ENCODE assay signal across 7 mouse cellular contexts in genomic region chr5:123933957-123934591, GRCm38 (mm10). TPM values are rescaled to one million over a fixed set of nuclear protein-coding genes. Genes with fewer than 3 reads are reported as not detected.
DNase-seq lines count a peak whose midpoint lies in the region; ATAC-seq and TF ChIP-seq lines count a peak whose summit lies in the region.

No protein-coding gene starts in this region.

- no peak for TF ChIP-seq EP300 in lung, postnatal 0 days (IDR thresholded peaks at IDR 0.05)
- no peak for TF ChIP-seq EP300 in liver, embryonic 14.5 days (IDR thresholded peaks at IDR 0.05; ENCODE audit: low read depth)

- peak; percentile 63 for TF ChIP-seq CTCF in lung, postnatal 0 days (IDR thresholded peaks at IDR 0.05)
- TF ChIP-seq CTCF in liver, embryonic 14.5 days (IDR thresholded peaks at IDR 0.05; ENCODE audit: low read depth): peak; percentile 76

- no peak overlapping the region for H3K4me3 ChIP-seq in lung, postnatal 0 days (ENCODE audit: low read depth, low read length)
- no peak overlapping the region for H3K4me3 ChIP-seq in embryonic facial prominence, embryonic 11.5 days (ENCODE audit: low read depth, low read length)
- H3K4me3 ChIP-seq in liver, embryonic 14.5 days (ENCODE audit: insufficient read depth in 1 of 2, low read depth in 2 of 2, low read length in 2 of 2): peak overlapping the region; percentile 34 to 54

- H3K4me2 ChIP-seq in lung, postnatal 0 days (replicated peaks; ENCODE audit: low read depth, low read length): no peak overlapping the region
- no peak overlapping the region for H3K4me2 ChIP-seq in embryonic facial prominence, embryonic 11.5 days (ENCODE audit: low read depth, low read length)
- peak overlapping the region; percentile 67 for H3K4me2 ChIP-seq in liver, embryonic 14.5 days (ENCODE audit: low read depth)

- H3K27ac ChIP-seq in lung, postnatal 0 days (ENCODE audit: low read length): no peak overlapping the region
- H3K27ac ChIP-seq in embryonic facial prominence, embryonic 11.5 days (replicated peaks; ENCODE audit: low read depth, low read length): no peak overlapping the region
- H3K27ac ChIP-seq in liver, embryonic 14.5 days: peak overlapping the region; percentile 71

- H3K9me3 ChIP-seq in lung, postnatal 0 days (ENCODE audit: low read length): no peaks in the 10 kb centered on the region
- no peaks in the 10 kb centered on the region for H3K9me3 ChIP-seq in embryonic facial prominence, embryonic 11.5 days (replicated peaks; ENCODE audit: control insufficient read depth, low read length)
- no peaks in the 10 kb centered on the region for H3K9me3 ChIP-seq in liver, embryonic 14.5 days (ENCODE audit: control insufficient read depth, low read length)

- 33% methylated on average over 18 of the region's 18 CpGs for WGBS in lung, postnatal 0 days
- 43% methylated on average over 18 of the region's 18 CpGs for WGBS in embryonic facial prominence, embryonic 11.5 days
- WGBS in liver, embryonic 14.5 days (ENCODE audit: insufficient replicate concordance): 25% methylated on average over 18 of the region's 18 CpGs

- no peaks in the 10 kb centered on the region for H3K27me3 ChIP-seq in lung, postnatal 0 days (replicated peaks; ENCODE audit: insufficient read depth, low read length)
- no peaks in the 10 kb centered on the region for H3K27me3 ChIP-seq in embryonic facial prominence, embryonic 11.5 days (ENCODE audit: control insufficient read depth, insufficient read depth, low read length)
- H3K27me3 ChIP-seq in liver, embryonic 14.5 days (ENCODE audit: control insufficient read depth, insufficient read depth, low read length): no peaks in the 10 kb centered on the region

- no peaks in the 10 kb centered on the region for H3K4me1 ChIP-seq in lung, postnatal 0 days (ENCODE audit: insufficient read depth, low read depth, low read length)
- H3K4me1 ChIP-seq in embryonic facial prominence, embryonic 11.5 days (ENCODE audit: control insufficient read depth, insufficient read depth, low read length): no peaks in the 10 kb centered on the region
- peaks cover 0 to 16% of the 10 kb centered on the region in 2 experiments for H3K4me1 ChIP-seq in liver, embryonic 14.5 days (replicated peaks; ENCODE audit: control insufficient read depth in 2 of 2, insufficient read depth in 2 of 2, low read length in 1 of 2)

- no peak for DNase-seq in lung, postnatal 0 days (ENCODE audit: low spot score)
- no peak for DNase-seq in lung, adult 18-20 months
- DNase-seq in R1 (ENCODE audit: low read depth, low spot score): peak; percentile 83
- DNase-seq in embryonic facial prominence, embryonic 11.5 days (ENCODE audit: low spot score): peak; percentile 63
- DNase-seq in liver, embryonic 14.5 days (ENCODE audit: low read depth in 3 of 3, low spot score in 3 of 3): peak; percentile 28 to 56 (median 43)
- DNase-seq in urinary bladder, postnatal 10 days (ENCODE audit: low spot score): no peak
- no peak for DNase-seq in testis, postnatal 10 days (ENCODE audit: low spot score)

- H3K9ac ChIP-seq in lung, postnatal 0 days (replicated peaks; ENCODE audit: low read depth): no peak overlapping the region
- no peak overlapping the region; the same call in 1 of the 2 replicates for H3K9ac ChIP-seq in embryonic facial prominence, embryonic 11.5 days (replicated peaks; ENCODE audit: low read length)
- H3K9ac ChIP-seq in liver, embryonic 14.5 days (replicated peaks): peak overlapping the region; percentile 27

- H3K36me3 ChIP-seq in lung, postnatal 0 days (ENCODE audit: insufficient read depth, low read length): no peaks in the 10 kb centered on the region
- H3K36me3 ChIP-seq in embryonic facial prominence, embryonic 11.5 days (replicated peaks; ENCODE audit: control insufficient read depth, insufficient read depth, low read depth, low read length): no peaks in the 10 kb centered on the region
- no peaks in the 10 kb centered on the region for H3K36me3 ChIP-seq in liver, embryonic 14.5 days (replicated peaks; ENCODE audit: control insufficient read depth, insufficient read depth, low read depth)

- no peak for ATAC-seq in lung, postnatal 0 days
- no peak for ATAC-seq in embryonic facial prominence, embryonic 11.5 days (replicated peaks; ENCODE audit: insufficient number of reproducible peaks, low FRiP score, low TSS enrichment, low read depth)
- ATAC-seq in liver, embryonic 14.5 days (ENCODE audit: insufficient read depth): peak; percentile 45; the same call in 1 of the 2 replicates

RNA-seq across cellular contexts. Expression of gene Ccdc62, which starts 3.6 kb away (rescaled TPM):
- polyA plus RNA-seq in lung, postnatal 0 days (2015; fragmentation: Nextera tagmentation; extraction: Ambion mirVana): 5.9 and 6.3 TPM in 2 replicates
- polyA plus RNA-seq in embryonic facial prominence, embryonic 11.5 days (2014; fragmentation: Nextera tagmentation; extraction: Ambion mirVana): 3.5 and 5.4 TPM in 2 replicates
- 2.0 and 2.7 TPM in 2 replicates for polyA plus RNA-seq in liver, embryonic 14.5 days (2012; rRNA removed)
- 3.4 and 3.7 TPM in 2 replicates for polyA plus RNA-seq in liver, embryonic 14.5 days (2014; fragmentation: Nextera tagmentation; extraction: Ambion mirVana)

RNA-seq across cellular contexts. Expression of gene Gm43518, which starts 6.9 kb away (rescaled TPM):
- polyA plus RNA-seq in lung, postnatal 0 days (2015; fragmentation: Nextera tagmentation; extraction: Ambion mirVana): 0.24 and 1.2 TPM in 2 replicates
- polyA plus RNA-seq in embryonic facial prominence, embryonic 11.5 days (2014; fragmentation: Nextera tagmentation; extraction: Ambion mirVana): 0.64 TPM in 1 of 2 replicates, not detected in the other
- polyA plus RNA-seq in liver, embryonic 14.5 days (2012; rRNA removed): 0.14 and 0.63 TPM in 2 replicates
- polyA plus RNA-seq in liver, embryonic 14.5 days (2014; fragmentation: Nextera tagmentation; extraction: Ambion mirVana): 0.60 TPM in 1 of 2 replicates, not detected in the other

RNA-seq across cellular contexts. Expression of gene Denr, which starts 27.1 kb away (rescaled TPM):
- polyA plus RNA-seq in lung, postnatal 0 days (2015; fragmentation: Nextera tagmentation; extraction: Ambion mirVana): 70.7 and 87.3 TPM in 2 replicates
- polyA plus RNA-seq in embryonic facial prominence, embryonic 11.5 days (2014; fragmentation: Nextera tagmentation; extraction: Ambion mirVana): 162 and 184 TPM in 2 replicates
- polyA plus RNA-seq in liver, embryonic 14.5 days (2012; rRNA removed): 8.8 and 17.5 TPM in 2 replicates
- 43.0 and 50.0 TPM in 2 replicates for polyA plus RNA-seq in liver, embryonic 14.5 days (2014; fragmentation: Nextera tagmentation; extraction: Ambion mirVana)

RNA-seq across cellular contexts. Expression of gene Hip1r, which starts 39.4 kb away (rescaled TPM):
- polyA plus RNA-seq in lung, postnatal 0 days (2015; fragmentation: Nextera tagmentation; extraction: Ambion mirVana): 20.0 and 22.7 TPM in 2 replicates
- polyA plus RNA-seq in embryonic facial prominence, embryonic 11.5 days (2014; fragmentation: Nextera tagmentation; extraction: Ambion mirVana): 3.0 and 5.0 TPM in 2 replicates
- polyA plus RNA-seq in liver, embryonic 14.5 days (2012; rRNA removed): 6.4 and 7.6 TPM in 2 replicates
- polyA plus RNA-seq in liver, embryonic 14.5 days (2014; fragmentation: Nextera tagmentation; extraction: Ambion mirVana): 6.2 and 7.2 TPM in 2 replicates

RNA-seq across cellular contexts. Expression of gene Hcar1, which starts 54.3 kb away (rescaled TPM):
- polyA plus RNA-seq in lung, postnatal 0 days (2015; fragmentation: Nextera tagmentation; extraction: Ambion mirVana): 0.53 and 0.55 TPM in 2 replicates
- polyA plus RNA-seq in embryonic facial prominence, embryonic 11.5 days (2014; fragmentation: Nextera tagmentation; extraction: Ambion mirVana): 0.10 and 0.39 TPM in 2 replicates
- polyA plus RNA-seq in liver, embryonic 14.5 days (2012; rRNA removed): 0.06 and 0.08 TPM in 2 replicates
- polyA plus RNA-seq in liver, embryonic 14.5 days (2014; fragmentation: Nextera tagmentation; extraction: Ambion mirVana): 0.08 and 0.10 TPM in 2 replicates

Comparison
In these comparisons a context has a peak if more than half of its experiments do, and no peak if none do; other contexts are left out.
1. DNase-seq: peak in R1 (single experiment), embryonic facial prominence, embryonic 11.5 days (single experiment) and liver, embryonic 14.5 days (3 of 3); none in lung, postnatal 0 days (single experiment), lung, adult 18-20 months (0 of 2), urinary bladder, postnatal 10 days (single experiment) and testis, postnatal 10 days (single experiment).
2. H3K4me3 ChIP-seq: peak in liver, embryonic 14.5 days (2 of 2); none in lung, postnatal 0 days (single experiment) and embryonic facial prominence, embryonic 11.5 days (single experiment).